Mouse (Mus musculus) thymus, adult 18-20 months (tissue): ENCODE results near the gene Slc9b2.

Source experiments
- DNase-seq, 2 experiments: peaks; one replicate each; pipeline ENCODE4 v3.0.0; 2022; ENCODE audit warnings: mixed read lengths in 2 of 2

Gene Slc9b2

DNA sequence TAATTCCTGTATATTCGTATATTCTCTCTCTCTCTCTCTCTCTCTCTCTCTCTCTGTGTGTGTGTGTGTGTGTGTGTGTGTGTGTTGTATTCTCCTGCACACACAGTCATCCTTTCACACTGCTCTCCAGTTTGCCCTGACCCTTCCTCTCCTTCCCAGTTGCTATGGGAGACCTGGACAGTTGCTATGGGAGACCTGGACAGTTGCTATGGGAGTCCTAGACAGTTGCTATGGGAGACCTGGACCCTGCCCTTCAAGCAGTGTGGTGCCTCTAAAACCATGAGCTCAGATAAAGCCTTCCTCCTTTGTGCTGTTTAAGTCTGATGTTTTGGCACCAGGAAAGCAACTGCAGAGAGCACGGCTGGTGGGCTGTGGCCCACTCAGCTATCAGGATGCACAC lies 6.2 kb downstream of the Slc9b2 start:
- no peak for DNase-seq

DNA sequence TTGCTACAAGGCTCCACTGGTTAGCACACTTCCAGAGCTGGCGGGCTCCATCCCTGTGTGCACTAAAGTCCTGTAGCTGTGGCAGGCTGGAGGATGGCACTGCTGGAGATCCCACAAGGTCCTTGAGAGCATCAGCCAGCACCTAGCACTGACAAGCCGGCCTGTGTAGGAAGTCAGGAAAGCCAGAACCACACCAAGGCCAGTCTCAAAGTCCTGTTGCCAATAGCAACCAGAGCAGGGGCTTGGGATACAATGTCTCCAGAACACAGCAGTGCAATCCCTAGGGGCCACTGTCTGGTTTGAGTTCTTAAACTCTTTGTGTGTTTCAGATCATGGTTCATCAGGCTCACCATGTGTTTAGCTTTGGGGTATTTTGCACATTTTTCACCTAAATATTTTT lies 7.3 kb downstream of the Slc9b2 start:
- no peak for DNase-seq

DNA sequence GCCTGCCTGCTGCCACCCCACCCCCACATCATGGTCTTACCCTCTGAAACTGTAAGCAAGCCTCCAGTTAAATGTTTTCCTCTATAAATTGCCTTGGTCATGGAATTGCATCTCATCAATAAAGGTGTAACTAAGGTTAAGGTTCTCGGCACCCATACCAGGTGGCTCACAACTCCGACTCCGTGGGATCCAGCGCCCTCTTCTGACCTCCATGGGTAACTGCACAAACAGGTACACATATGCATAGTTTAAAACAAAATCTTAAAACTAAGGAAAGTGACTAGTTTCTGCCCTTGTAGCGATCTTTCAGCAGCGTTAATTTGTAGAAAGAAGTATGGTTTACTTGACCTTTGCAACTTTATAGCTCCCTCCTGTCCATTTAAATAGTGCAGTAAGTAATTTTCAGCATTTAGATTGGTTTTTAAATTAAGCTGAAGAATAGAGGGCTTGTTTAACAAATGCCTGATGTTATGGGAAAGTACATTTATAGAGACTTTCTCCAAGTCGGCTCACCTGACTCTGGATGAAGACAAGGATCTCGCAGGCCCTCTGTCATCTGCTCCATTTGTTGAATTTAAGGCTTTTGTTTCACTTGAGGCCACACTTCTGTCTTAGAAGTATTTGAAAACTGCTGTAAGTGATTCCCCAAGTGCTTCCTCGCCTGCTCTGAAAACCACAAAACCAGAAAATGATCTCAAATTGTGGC lies 8.4 kb downstream of the Slc9b2 start:
- no peak for DNase-seq

GRCm38 (mm10) chr3:135318331-135318730 lies 10.8 kb downstream of the Slc9b2 start:
- no peak for DNase-seq

GRCm38 (mm10) chr3:135324354-135324753 lies 16.9 kb downstream of the Slc9b2 start:
- no peak for DNase-seq

DNA sequence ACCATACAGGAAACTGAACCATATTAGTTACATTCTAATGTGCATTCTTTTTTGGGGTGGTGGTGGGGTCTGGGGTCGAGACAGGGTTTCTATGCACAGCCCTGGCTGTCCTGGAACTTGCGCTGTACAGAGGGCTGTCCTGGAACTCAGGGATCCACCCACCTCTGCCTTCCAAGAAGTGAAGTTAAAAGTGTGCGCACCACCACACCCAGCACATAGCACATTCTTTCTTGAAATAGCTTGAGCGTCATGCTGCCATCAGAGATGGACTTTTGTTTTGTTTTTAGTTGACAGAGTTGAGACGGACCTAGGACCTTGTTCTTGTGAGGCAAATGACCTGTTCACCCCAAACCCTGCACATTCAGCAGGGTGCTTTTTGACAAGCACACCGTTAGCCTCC lies 19.7 kb downstream of the Slc9b2 start:
- DNase-seq, result no peak

GRCm38 (mm10) chr3:135327601-135328000 lies 20.1 kb downstream of the Slc9b2 start:
- no peak for DNase-seq

DNA sequence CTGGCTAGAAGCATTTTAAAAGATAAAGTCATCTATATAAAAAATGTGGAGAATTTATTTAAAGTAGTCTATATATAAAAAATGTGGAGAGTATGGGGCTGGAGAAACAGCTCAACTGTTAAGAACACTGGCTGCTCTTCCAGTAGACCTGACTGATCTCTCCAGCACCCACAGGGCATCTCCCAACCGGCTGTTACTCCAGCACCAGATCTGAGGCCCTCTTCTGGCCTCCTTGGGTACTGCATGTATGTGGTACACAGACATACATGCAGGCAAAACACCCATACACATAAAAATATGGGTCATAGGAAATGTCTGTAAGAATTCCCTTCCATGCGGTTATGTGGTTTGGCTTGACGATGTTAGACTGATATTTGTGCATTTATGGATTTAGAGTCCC lies 21.1 kb downstream of the Slc9b2 start:
- peak; percentile 33 to 46 for DNase-seq

GRCm38 (mm10) chr3:135332691-135333090 lies 25.2 kb downstream of the Slc9b2 start:
- DNase-seq, result no peak

DNA sequence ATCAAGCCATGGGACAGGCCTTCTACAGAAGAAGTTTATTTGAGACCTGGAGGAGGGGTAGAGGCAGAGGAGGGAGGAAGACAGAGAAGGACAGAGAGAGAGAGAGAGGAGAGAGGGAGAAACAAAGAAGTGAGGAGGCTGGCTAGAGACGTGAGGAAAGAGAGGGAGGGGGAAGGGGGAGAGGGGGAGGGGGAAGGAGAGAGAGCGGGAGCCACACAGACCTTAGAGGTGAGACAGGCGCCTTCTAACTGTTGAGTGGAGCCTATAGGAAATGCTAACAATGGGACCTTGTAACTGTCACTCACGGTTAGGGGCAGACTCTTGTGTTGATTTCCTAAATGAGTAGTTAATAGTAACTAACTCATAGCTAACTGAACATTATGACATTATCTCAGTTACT lies 26.3 kb downstream of the Slc9b2 start:
- DNase-seq, result no peak

DNA sequence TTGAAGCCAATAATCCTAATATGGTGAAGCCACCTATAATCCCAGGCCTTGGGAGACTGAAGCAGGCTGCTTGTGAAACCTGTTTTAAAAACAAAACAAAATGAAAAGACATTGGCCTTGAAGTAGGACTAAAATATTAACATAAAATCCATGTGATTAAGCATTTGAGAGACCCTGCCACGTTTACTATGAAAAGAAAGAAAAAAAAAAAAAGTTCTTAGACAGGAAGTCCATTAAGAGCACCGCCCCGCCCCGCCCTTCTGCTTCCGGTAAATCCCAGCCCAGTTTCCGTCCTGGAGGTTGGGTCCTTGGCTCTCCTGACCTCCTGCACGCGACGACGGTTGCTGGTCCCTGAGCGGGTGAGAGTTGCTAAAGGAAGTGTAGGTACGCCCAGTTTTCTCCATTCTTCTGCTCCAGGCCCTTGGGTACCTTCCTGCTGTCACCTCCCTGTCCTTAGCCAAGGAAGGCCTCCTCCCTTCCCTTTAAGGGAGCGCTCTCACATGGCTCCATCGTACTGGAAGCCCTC lies 40.3 kb downstream of the Slc9b2 start, which contains the start of gene Slc9b1:
Gene Slc9b1, plus strand, starts transcription at position 291 of the 526 bp plus-strand sequence.
- DNase-seq, result no peak

- DNase-seq, result no peak
Observed at GRCm38 (mm10) chr3:135349022-135349421, 41.5 kb downstream of the Slc9b2 start.

GRCm38 (mm10) chr3:135351857-135352256 lies 44.4 kb downstream of the Slc9b2 start:
- DNase-seq, result no peak

DNA sequence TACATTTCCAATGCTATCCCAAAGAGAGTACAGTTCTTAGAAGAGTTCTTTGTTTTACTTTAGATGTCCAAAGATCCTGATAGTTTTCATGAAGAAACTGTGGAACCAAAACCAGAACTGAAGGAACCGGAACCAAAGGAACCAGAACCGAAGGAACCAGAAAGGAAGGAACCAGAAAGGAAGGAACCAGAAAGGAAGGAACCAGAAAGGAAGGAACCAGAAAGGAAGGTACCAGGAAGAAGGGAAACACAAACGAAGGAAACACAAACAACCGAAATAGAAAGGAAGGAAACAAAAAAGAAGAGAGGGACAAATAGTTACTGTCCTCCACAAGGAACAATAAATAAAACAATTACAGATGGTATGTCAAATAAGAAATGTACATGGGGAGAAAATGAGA lies 49.9 kb downstream of the Slc9b2 start:
- no peak for DNase-seq

DNA sequence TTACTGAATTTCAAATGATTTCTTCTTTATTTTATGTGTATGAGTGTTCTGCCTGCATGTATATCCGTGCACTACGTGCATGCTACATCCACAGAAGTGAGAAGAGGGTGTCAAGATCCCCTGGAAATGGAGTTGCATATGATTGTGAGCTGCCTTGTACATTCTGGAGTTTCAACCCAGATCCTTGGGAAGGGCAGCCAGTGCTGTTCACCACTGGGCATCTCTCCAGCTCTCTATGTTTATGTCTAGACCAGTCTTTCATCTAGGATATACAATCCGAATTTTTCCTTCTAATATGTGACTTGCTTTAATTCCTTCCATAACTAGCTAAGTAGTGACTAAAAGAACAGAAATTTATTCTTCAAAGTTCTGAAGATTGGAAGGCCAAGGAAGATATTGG lies 68.3 kb downstream of the Slc9b2 start:
- DNase-seq, result no peak

DNA sequence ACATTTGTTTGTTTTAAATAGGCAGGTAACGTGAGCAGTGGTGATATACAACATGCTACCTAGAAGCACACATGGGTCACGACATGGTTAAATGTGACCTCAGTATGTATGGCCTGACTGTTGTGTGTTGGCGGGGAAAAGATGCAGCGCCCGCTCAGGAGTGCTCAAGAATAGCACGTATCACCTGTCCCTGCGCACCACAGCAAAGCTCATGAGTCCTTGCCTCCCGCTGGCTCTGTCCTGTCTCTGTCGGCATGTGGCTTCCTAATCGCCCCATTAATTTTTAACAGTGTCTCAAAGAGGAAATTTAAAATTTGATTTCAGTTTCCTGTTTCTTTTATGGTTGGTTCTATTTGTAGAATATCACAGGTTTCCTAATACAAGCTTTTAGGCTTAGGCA lies 69.9 kb downstream of the Slc9b2 start:
- DNase-seq, result no peak

DNA sequence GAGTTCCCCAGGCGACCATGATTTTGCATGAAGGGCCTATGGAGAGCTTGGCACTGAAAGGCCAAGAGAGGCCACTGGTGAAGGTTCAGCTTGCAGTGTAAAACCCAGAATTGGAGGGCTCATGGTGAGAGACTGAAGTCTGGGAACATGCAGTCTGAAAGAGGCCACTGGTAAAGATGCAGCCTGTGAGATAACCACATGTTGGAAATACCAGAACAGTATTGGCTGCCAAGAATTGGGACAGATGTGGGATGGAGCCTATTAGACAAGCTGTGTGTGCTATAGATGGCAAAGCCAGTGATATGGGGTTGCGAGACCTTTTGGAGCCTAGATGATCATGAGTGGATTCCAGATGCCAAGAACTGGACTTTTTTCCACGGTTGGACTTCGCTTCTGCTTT lies 72.4 kb downstream of the Slc9b2 start:
- no peak for DNase-seq

GRCm38 (mm10) chr3:135393186-135393585 lies 85.7 kb downstream of the Slc9b2 start:
- no peak for DNase-seq
